Mouse (Mus musculus) gastrocnemius, postnatal 25 days (tissue): Measurements from ENCODE around the gene Ptprj. TPM values are rescaled to one million over a fixed set of nuclear protein-coding genes. Genes with fewer than 3 reads are reported as not detected.
A peak's percentile ranks its signal among the peaks of the same experiment; 100 is the strongest.
"Not testable (repeated sequence)": the region's sequence is repeated elsewhere in the genome, so short reads cannot be mapped to it uniquely, and the experiment has no call there.

Source experiments
- DNase-seq: peaks from one replicate; pipeline ENCODE4 v3.0.0; 2022
- total RNA-seq, 2 experiments: library from RNA; stranded (reverse); gene quantifications; 1 replicate in 1 of 2; 2 replicates in 1 of 2; pipeline ENCODE4 v1.2.3; 2021

Gene Ptprj
- total RNA-seq, 2 experiments from 2014 or later: 3.7 to 4.1 TPM

- DNase-seq: no peak
Measured at GRCm38 (mm10) chr2:90577451-90578279, 2.8 kb downstream of the Ptprj start.

- no peak for DNase-seq
Measured at GRCm38 (mm10) chr2:90576936-90577335, 3.5 kb downstream of the Ptprj start.

- DNase-seq: no peak
Measured at GRCm38 (mm10) chr2:90576411-90576810, 4.0 kb downstream of the Ptprj start.

GRCm38 (mm10) chr2:90575713-90576112 is 4.7 kb downstream of the Ptprj start:
- DNase-seq: no peak

GRCm38 (mm10) chr2:90575116-90575515 is 5.3 kb downstream of the Ptprj start:
- no peak for DNase-seq

- no peak for DNase-seq
Measured at GRCm38 (mm10) chr2:90574536-90574935, 5.9 kb downstream of the Ptprj start.

GRCm38 (mm10) chr2:90573640-90574526 is 6.6 kb downstream of the Ptprj start:
- no peak for DNase-seq

- DNase-seq: no peak
Measured at GRCm38 (mm10) chr2:90572126-90572525, 8.3 kb downstream of the Ptprj start.

GRCm38 (mm10) chr2:90571399-90571798 is 9.0 kb downstream of the Ptprj start:
- not testable (repeated sequence) for DNase-seq

- DNase-seq: no peak
Measured at GRCm38 (mm10) chr2:90570871-90571270, 9.6 kb downstream of the Ptprj start.

- no peak for DNase-seq
Measured at GRCm38 (mm10) chr2:90570216-90570615, 10.2 kb downstream of the Ptprj start.

- no peak for DNase-seq
Measured at GRCm38 (mm10) chr2:90568961-90569481, 11.4 kb downstream of the Ptprj start.

GRCm38 (mm10) chr2:90568091-90568490 is 12.4 kb downstream of the Ptprj start:
- DNase-seq: no peak

GRCm38 (mm10) chr2:90566773-90567528 is 13.5 kb downstream of the Ptprj start:
- no peak for DNase-seq

- peak; percentile 33 for DNase-seq
Measured at GRCm38 (mm10) chr2:90566046-90566445, 14.4 kb downstream of the Ptprj start.

GRCm38 (mm10) chr2:90565192-90565929 is 15.1 kb downstream of the Ptprj start:
- DNase-seq: no peak

- DNase-seq: no peak
Measured at GRCm38 (mm10) chr2:90564552-90564951, 15.9 kb downstream of the Ptprj start.

GRCm38 (mm10) chr2:90563171-90563570 is 17.3 kb downstream of the Ptprj start:
- DNase-seq: no peak

- DNase-seq: no peak
Measured at GRCm38 (mm10) chr2:90562126-90562670, 18.2 kb downstream of the Ptprj start.

- DNase-seq: no peak
Measured at GRCm38 (mm10) chr2:90560197-90560843, 20.1 kb downstream of the Ptprj start.
